Mouse (Mus musculus): ENCODE data around the gene Gusb. TPM values are rescaled to one million over a fixed set of nuclear protein-coding genes. Genes with fewer than 3 reads are reported as not detected.
A peak's percentile ranks its signal among the peaks of the same experiment; 100 is the strongest.

Gusb gene
- polyA plus RNA-seq, 1 experiment, result 22.1 TPM

GRCm38 (mm10) chr5:130027134-130027533 is 24.3 kb upstream of the Gusb start:
- no peak for DNase-seq (ENCODE audit: extremely low spot score in 1 of 2, low spot score in 1 of 2)

GRCm38 (mm10) chr5:130023767-130024539 is 21.1 kb upstream of the Gusb start:
- peak; percentile 72 to 84 for DNase-seq (ENCODE audit: extremely low spot score in 1 of 2, low spot score in 1 of 2)

GRCm38 (mm10) chr5:130023067-130023766 is 20.4 kb upstream of the Gusb start:
- DNase-seq (ENCODE audit: extremely low spot score in 1 of 2, low spot score in 1 of 2), result no peak

GRCm38 (mm10) chr5:130022366-130022765 is 19.5 kb upstream of the Gusb start:
- no peak for DNase-seq (ENCODE audit: extremely low spot score in 1 of 2, low spot score in 1 of 2)

- no peak for DNase-seq (ENCODE audit: extremely low spot score in 1 of 2, low spot score in 1 of 2)
These were observed 18.6 kb upstream of the Gusb start for GRCm38 (mm10) chr5:130021361-130021966.

GRCm38 (mm10) chr5:130019461-130019860 is 16.6 kb upstream of the Gusb start:
- no peak for DNase-seq (ENCODE audit: extremely low spot score in 1 of 2, low spot score in 1 of 2)

- no peak for DNase-seq (ENCODE audit: extremely low spot score in 1 of 2, low spot score in 1 of 2)
These were observed 12.3 kb upstream of the Gusb start for GRCm38 (mm10) chr5:130015104-130015503.

GRCm38 (mm10) chr5:130010961-130011360 is 8.1 kb upstream of the Gusb start:
- DNase-seq (ENCODE audit: extremely low spot score in 1 of 2, low spot score in 1 of 2), result no peak

- DNase-seq (ENCODE audit: extremely low spot score in 1 of 2, low spot score in 1 of 2), result no peak
These were observed 6.9 kb upstream of the Gusb start for GRCm38 (mm10) chr5:130009784-130010183.

- DNase-seq (ENCODE audit: extremely low spot score in 1 of 2, low spot score in 1 of 2), result no peak
These were observed 5.3 kb upstream of the Gusb start for GRCm38 (mm10) chr5:130008034-130008590.

GRCm38 (mm10) chr5:130007344-130007743 is 4.5 kb upstream of the Gusb start:
- DNase-seq (ENCODE audit: extremely low spot score in 1 of 2, low spot score in 1 of 2), result no peak

GRCm38 (mm10) chr5:130003229-130003628 is 380 bp upstream of the Gusb start:
- no peak for DNase-seq (ENCODE audit: extremely low spot score in 1 of 2, low spot score in 1 of 2)

- DNase-seq (ENCODE audit: extremely low spot score in 1 of 2, low spot score in 1 of 2), result no peak
These were observed 1.4 kb downstream of the Gusb start for GRCm38 (mm10) chr5:130001356-130001987.

GRCm38 (mm10) chr5:130000735-130001134 is 2.1 kb downstream of the Gusb start:
- no peak for DNase-seq (ENCODE audit: extremely low spot score in 1 of 2, low spot score in 1 of 2)

- DNase-seq (ENCODE audit: extremely low spot score in 1 of 2, low spot score in 1 of 2), result peak in 1 of 2 experiments; percentile 70
These were observed 3.8 kb downstream of the Gusb start for GRCm38 (mm10) chr5:129999097-129999496.

- DNase-seq (ENCODE audit: extremely low spot score in 1 of 2, low spot score in 1 of 2), result no peak
These were observed 5.1 kb downstream of the Gusb start for GRCm38 (mm10) chr5:129997700-129998099.

- no peak for DNase-seq (ENCODE audit: extremely low spot score in 1 of 2, low spot score in 1 of 2)
These were observed 7.9 kb downstream of the Gusb start for GRCm38 (mm10) chr5:129994989-129995388.

GRCm38 (mm10) chr5:129993374-129993773 is 9.5 kb downstream of the Gusb start:
- no peak for DNase-seq (ENCODE audit: extremely low spot score in 1 of 2, low spot score in 1 of 2)

GRCm38 (mm10) chr5:129991898-129992297 is 11.0 kb downstream of the Gusb start:
- DNase-seq (ENCODE audit: extremely low spot score in 1 of 2, low spot score in 1 of 2), result no peak

- DNase-seq (ENCODE audit: extremely low spot score in 1 of 2, low spot score in 1 of 2), result no peak
These were observed 13.5 kb downstream of the Gusb start for GRCm38 (mm10) chr5:129989376-129989775.

- no peak for DNase-seq (ENCODE audit: extremely low spot score in 1 of 2, low spot score in 1 of 2)
These were observed 22.6 kb downstream of the Gusb start for GRCm38 (mm10) chr5:129980216-129980615.

All from frontal cortex, adult 2 months (tissue).